Mouse (Mus musculus): ENCODE data around the gene Igf2r. TPM values are rescaled to one million over a fixed set of nuclear protein-coding genes. Genes with fewer than 3 reads are reported as not detected.

Igf2r gene
- polyA plus RNA-seq, 1 experiment from 2014 or later = 98.0 TPM

DNA sequence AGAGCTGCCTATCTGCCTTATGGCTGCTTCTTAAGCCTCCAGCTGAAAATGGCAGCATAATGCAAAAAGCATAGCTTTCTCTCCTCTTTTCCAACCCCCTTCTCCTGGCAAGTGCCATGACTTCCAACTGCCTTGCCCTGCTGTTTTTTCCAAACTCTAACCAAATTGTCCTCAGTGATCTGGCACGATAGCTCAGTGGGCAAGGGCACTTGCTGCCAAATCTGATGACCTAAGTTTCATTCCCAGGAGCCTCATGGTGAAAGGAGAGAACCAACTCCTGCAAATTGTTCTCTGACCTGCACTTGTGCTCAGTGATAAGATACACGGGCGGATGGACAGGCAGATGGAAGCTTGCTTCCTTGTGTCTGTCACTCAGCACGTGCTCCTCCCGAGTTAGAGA, 66.6 kb downstream of the Igf2r start:
- 35% methylated on average over 5 of the region's 5 CpGs for WGBS
- Histone ChIP-seq H3K27ac (ENCODE audit: low read length) (no peak overlapping the region), H3K9ac (ENCODE audit: low read length) (no peak overlapping the region), H3K36me3 (ENCODE audit: control insufficient read depth, insufficient read depth) (peaks cover 76% of the 10 kb centered on the region), H3K4me2 (ENCODE audit: low read depth, low read length) (no peak overlapping the region), H3K4me1 (ENCODE audit: control insufficient read depth, insufficient read depth, low read length) (no peaks in the 10 kb centered on the region), H3K9me3 (replicated peaks; ENCODE audit: control insufficient read depth, low read length) (no peaks in the 10 kb centered on the region), H3K27me3 (ENCODE audit: control insufficient read depth, insufficient read depth, low read length) (no peaks in the 10 kb centered on the region), H3K4me3 (ENCODE audit: low read length) (no peak overlapping the region)
- no peak; the same call in 1 of the 2 replicates for ATAC-seq (replicated peaks; ENCODE audit: extremely low read depth, insufficient read depth, low FRiP score)

DNA sequence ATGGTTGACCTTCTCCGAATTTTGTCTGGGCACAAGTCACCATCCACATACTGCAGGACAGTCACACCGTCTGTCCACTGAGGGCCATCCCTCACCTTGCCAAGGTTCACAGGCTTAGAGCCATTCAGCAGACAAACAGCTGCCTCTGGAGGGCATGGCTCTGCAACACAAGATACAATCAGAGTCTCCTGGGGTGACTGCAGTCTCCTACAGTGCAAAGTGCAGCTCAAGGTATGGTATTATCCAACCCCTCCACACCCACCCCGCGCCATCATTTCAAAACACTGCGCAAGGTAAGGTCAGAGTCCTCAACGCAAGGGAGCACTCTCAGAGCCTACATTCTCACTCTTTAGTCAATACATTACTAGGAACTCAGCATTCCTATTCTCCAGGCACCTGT, 69.1 kb downstream of the Igf2r start:
- Histone ChIP-seq H3K27ac (ENCODE audit: low read length) (no peak overlapping the region), H3K4me3 (ENCODE audit: low read length) (no peak overlapping the region), H3K36me3 (ENCODE audit: control insufficient read depth, insufficient read depth) (peaks cover 90% of the 10 kb centered on the region), H3K4me1 (ENCODE audit: control insufficient read depth, insufficient read depth, low read length) (no peaks in the 10 kb centered on the region), H3K4me2 (ENCODE audit: low read depth, low read length) (no peak overlapping the region), H3K9ac (ENCODE audit: low read length) (no peak overlapping the region), H3K27me3 (ENCODE audit: control insufficient read depth, insufficient read depth, low read length) (no peaks in the 10 kb centered on the region), H3K9me3 (replicated peaks; ENCODE audit: control insufficient read depth, low read length) (no peaks in the 10 kb centered on the region)
- 94% methylated on average over 6 of the region's 6 CpGs for WGBS
- no peak for ATAC-seq (replicated peaks; ENCODE audit: extremely low read depth, insufficient read depth, low FRiP score)

DNA sequence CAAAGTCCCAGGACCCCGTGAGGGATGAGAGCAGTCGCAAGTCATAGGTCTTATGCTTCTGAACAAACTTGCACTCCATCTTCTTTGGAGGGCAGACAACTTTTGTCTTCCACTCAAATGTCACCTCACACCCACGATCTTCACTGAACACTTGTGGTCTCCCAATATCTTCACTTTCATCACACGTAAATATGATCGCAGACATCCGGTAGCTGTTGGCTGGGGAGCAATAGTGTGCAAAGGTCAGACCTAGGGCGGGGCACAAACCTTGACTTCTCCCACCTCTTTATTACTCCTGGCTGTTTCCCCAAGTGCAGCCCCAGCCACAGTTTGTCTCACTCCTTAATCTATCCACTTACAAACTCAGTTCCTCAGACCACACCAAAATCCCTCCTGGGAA, 77.6 kb downstream of the Igf2r start:
- H3K4me3 ChIP-seq (ENCODE audit: low read length) = no peak overlapping the region
- peaks cover 25% of the 10 kb centered on the region for H3K4me1 ChIP-seq (ENCODE audit: control insufficient read depth, insufficient read depth, low read length)
- H3K9ac ChIP-seq (ENCODE audit: low read length) = no peak overlapping the region
- no peaks in the 10 kb centered on the region for H3K9me3 ChIP-seq (replicated peaks; ENCODE audit: control insufficient read depth, low read length)
- no peak for ATAC-seq (replicated peaks; ENCODE audit: extremely low read depth, insufficient read depth, low FRiP score)
- H3K27me3 ChIP-seq (ENCODE audit: control insufficient read depth, insufficient read depth, low read length) = no peaks in the 10 kb centered on the region
- no peak overlapping the region for H3K4me2 ChIP-seq (ENCODE audit: low read depth, low read length)
- 84% methylated on average over 7 of the region's 7 CpGs for WGBS
- peaks cover 81% of the 10 kb centered on the region for H3K36me3 ChIP-seq (ENCODE audit: control insufficient read depth, insufficient read depth)
- no peak overlapping the region; the same call in 1 of the 2 replicates for H3K27ac ChIP-seq (ENCODE audit: low read length)

DNA sequence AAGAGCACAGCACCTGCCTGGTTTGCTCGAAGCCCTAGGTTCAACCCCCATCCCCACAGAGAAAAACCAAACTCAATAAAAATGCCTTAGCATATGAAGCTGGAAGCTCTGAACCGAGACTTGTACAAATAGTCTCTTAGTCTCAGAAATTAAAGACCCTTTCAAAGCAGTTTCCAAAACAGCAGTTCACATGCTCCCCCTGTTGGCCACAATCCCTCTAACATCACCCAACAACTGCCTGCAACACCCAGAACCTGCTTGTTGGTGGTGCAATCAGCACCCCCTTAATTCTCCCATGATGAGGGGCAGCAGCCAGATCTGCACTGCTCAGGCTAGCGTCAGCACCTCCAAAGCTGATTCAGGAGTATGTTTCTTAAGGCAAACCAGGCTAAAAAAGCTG, 79.9 kb downstream of the Igf2r start:
- 64% methylated on average over 3 of the region's 3 CpGs for WGBS
- Histone ChIP-seq H3K27ac (ENCODE audit: low read length) (peak overlapping the region; percentile 87), H3K4me1 (ENCODE audit: control insufficient read depth, insufficient read depth, low read length) (peaks cover 27% of the 10 kb centered on the region), H3K9me3 (replicated peaks; ENCODE audit: control insufficient read depth, low read length) (no peaks in the 10 kb centered on the region), H3K9ac (ENCODE audit: low read length) (no peak overlapping the region), H3K4me3 (ENCODE audit: low read length) (no peak overlapping the region), H3K27me3 (ENCODE audit: control insufficient read depth, insufficient read depth, low read length) (no peaks in the 10 kb centered on the region), H3K4me2 (ENCODE audit: low read depth, low read length) (no peak overlapping the region), H3K36me3 (ENCODE audit: control insufficient read depth, insufficient read depth) (peaks cover 83% of the 10 kb centered on the region)
- ATAC-seq (replicated peaks; ENCODE audit: extremely low read depth, insufficient read depth, low FRiP score) = no peak

DNA sequence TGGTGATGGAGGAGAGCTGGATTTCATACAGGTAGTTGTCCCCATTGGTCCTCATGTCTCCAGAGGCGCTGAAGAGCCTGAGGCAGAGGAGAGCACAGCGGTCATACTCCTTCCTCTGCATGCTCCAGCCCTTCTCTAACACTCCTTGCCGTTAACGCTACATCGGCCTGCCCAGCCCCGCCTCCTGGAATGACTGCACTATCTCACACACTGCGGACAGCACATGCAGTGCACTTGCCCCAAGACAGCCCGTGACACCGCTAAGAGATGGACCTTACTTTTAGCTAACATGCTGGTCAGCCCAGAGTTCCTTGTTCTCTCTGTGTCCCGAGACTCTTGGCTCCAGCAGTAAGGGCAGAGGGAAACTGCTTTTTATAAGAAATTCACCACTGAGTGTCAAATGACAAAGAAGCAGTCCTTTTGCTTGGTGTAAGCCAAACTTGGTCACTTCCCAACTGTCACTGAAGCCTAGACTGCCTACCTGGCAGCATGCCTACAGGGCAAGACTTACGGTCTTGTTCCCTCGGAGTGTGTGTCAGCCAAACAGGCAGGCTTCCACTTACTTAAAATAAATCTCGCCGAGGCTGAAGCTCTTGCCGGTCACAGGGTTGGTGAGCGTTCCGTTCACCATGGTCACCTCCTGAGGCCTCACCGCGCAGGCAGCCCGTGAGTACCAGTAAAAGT, 80.9 kb downstream of the Igf2r start:
- no peaks in the 10 kb centered on the region for H3K27me3 ChIP-seq (ENCODE audit: control insufficient read depth, insufficient read depth, low read length)
- no peaks in the 10 kb centered on the region for H3K9me3 ChIP-seq (replicated peaks; ENCODE audit: control insufficient read depth, low read length)
- peak overlapping the region; percentile 49 for H3K9ac ChIP-seq (ENCODE audit: low read length)
- H3K4me2 ChIP-seq (ENCODE audit: low read depth, low read length) = peak overlapping the region; percentile 27
- no peak overlapping the region for H3K4me3 ChIP-seq (ENCODE audit: low read length)
- peaks cover 82% of the 10 kb centered on the region for H3K36me3 ChIP-seq (ENCODE audit: control insufficient read depth, insufficient read depth)
- ATAC-seq (replicated peaks; ENCODE audit: extremely low read depth, insufficient read depth, low FRiP score) = peak; percentile 78
- WGBS = 38% methylated on average over 20 of the region's 20 CpGs
- H3K27ac ChIP-seq (ENCODE audit: low read length) = peak overlapping the region; percentile 87
- H3K4me1 ChIP-seq (ENCODE audit: control insufficient read depth, insufficient read depth, low read length) = peaks cover 31% of the 10 kb centered on the region

DNA sequence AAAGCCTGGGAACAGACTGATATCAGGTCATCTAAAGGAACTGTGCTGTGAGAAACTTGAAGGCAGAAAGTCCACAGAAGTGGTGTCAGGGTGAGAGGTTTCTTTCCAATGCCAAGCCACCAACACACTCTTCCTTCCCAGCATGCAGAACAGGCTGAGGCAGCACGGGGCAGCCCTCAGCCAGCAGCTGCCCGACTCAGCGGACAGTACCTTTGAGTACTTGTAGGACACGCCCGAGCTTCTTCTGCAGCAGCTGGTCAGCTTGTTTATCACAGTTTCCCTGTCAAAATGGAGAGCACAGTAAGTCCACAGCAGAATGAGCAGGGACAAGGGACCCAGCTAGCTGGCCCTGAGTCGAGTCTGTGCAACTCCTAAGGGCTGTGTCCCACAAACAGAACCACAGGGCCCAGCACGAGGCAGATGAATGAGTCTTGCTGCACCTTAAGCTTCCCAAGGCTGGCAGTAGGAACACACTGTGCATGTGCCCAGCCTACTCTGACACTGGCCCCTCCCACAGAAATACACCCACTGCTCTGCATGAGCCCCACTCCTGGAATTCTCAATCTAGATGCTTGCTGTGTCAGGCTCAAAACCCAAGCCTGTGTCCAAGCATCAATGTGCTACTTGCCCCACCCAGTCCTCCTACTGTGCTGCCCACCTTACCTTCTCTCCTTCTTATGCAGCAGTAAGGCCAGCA, 84.4 kb downstream of the Igf2r start:
- no peaks in the 10 kb centered on the region for H3K27me3 ChIP-seq (ENCODE audit: control insufficient read depth, insufficient read depth, low read length)
- H3K4me1 ChIP-seq (ENCODE audit: control insufficient read depth, insufficient read depth, low read length) = peaks cover 29% of the 10 kb centered on the region
- no peak for ATAC-seq (replicated peaks; ENCODE audit: extremely low read depth, insufficient read depth, low FRiP score)
- no peak overlapping the region for H3K4me3 ChIP-seq (ENCODE audit: low read length)
- H3K36me3 ChIP-seq (ENCODE audit: control insufficient read depth, insufficient read depth) = peaks cover 74% of the 10 kb centered on the region
- H3K9me3 ChIP-seq (replicated peaks; ENCODE audit: control insufficient read depth, low read length) = no peaks in the 10 kb centered on the region
- H3K4me2 ChIP-seq (ENCODE audit: low read depth, low read length) = no peak overlapping the region
- H3K27ac ChIP-seq (ENCODE audit: low read length) = no peak overlapping the region; the same call in 1 of the 2 replicates
- 72% methylated on average over 7 of the region's 7 CpGs for WGBS
- no peak overlapping the region for H3K9ac ChIP-seq (ENCODE audit: low read length)

DNA sequence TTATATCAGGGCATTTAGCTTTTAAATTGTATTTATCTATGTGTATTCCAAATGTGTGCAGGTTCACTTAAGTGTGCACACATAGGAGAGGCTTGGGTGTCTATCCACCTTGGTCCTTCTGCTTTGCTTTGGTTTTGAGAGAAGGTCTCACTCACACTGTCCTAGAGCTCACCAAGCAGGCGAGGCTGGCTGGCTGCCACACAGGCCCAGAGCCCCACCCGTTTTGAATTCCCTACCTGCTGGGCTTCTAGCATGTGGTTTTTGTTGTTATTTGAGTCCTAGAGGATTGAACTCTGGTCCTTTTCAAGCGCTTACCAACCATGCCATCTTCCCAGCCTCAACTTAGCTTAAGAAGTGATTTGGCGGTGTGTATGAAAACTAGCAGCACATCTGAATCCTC, 85.1 kb downstream of the Igf2r start:
- Histone ChIP-seq H3K9ac (ENCODE audit: low read length) (no peak overlapping the region), H3K4me1 (ENCODE audit: control insufficient read depth, insufficient read depth, low read length) (peaks cover 22% of the 10 kb centered on the region), H3K9me3 (replicated peaks; ENCODE audit: control insufficient read depth, low read length) (no peaks in the 10 kb centered on the region), H3K36me3 (ENCODE audit: control insufficient read depth, insufficient read depth) (peaks cover 70% of the 10 kb centered on the region), H3K4me2 (ENCODE audit: low read depth, low read length) (no peak overlapping the region), H3K27ac (ENCODE audit: low read length) (no peak overlapping the region), H3K27me3 (ENCODE audit: control insufficient read depth, insufficient read depth, low read length) (no peaks in the 10 kb centered on the region), H3K4me3 (ENCODE audit: low read length) (no peak overlapping the region)
- ATAC-seq (replicated peaks; ENCODE audit: extremely low read depth, insufficient read depth, low FRiP score) = 0 out of 2 replicates have a peak, but pooled peaks have one; percentile 13
- 61% methylated on average over 4 of the region's 4 CpGs for WGBS

DNA sequence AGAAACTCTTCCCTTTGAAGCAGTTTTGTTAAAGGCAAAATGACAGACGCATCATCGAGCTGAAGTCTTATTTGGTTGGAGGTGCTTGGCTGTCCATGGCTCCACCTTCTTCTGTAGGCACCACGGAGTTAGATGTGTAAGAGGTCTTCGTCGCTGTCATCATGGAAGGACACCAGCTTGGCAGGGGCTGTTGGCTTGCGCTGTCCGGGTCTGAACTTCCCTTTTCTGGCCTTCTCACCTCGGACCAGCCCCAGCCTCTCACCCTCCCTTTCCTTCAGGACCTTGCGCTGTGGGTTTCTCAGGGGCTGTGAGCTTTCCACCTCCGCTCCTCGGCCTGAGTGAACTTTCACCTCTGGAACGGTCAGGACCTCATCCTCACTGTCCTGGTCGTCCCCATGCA, 85.9 kb downstream of the Igf2r start:
- no peak overlapping the region for H3K4me2 ChIP-seq (ENCODE audit: low read depth, low read length)
- no peaks in the 10 kb centered on the region for H3K27me3 ChIP-seq (ENCODE audit: control insufficient read depth, insufficient read depth, low read length)
- WGBS = 90% methylated on average over 13 of the region's 13 CpGs
- no peaks in the 10 kb centered on the region for H3K9me3 ChIP-seq (replicated peaks; ENCODE audit: control insufficient read depth, low read length)
- no peak overlapping the region for H3K27ac ChIP-seq (ENCODE audit: low read length)
- ATAC-seq (replicated peaks; ENCODE audit: extremely low read depth, insufficient read depth, low FRiP score) = no peak
- H3K9ac ChIP-seq (ENCODE audit: low read length) = no peak overlapping the region
- H3K4me1 ChIP-seq (ENCODE audit: control insufficient read depth, insufficient read depth, low read length) = peaks cover 16% of the 10 kb centered on the region
- H3K36me3 ChIP-seq (ENCODE audit: control insufficient read depth, insufficient read depth) = peaks cover 70% of the 10 kb centered on the region
- no peak overlapping the region for H3K4me3 ChIP-seq (ENCODE audit: low read length)

DNA sequence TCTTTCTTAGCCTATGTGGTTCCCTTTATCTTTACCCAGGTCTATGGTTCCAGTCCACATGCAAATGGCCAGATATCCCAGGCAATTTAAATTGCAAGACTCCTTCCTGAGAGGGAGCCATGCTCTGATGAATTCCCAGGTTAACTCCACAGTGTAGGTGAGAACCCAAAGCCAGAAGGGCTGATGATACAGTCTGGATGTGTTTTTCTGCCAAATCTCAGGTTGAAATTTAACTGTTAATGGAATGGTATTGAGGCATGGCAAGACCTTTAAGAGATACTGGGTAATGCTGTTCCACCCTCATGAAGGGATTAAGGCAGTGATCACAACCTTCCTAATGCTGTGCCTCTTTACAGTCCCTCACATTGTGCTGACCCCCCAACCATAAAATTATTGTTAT, 91.2 kb downstream of the Igf2r start:
- H3K27me3 ChIP-seq (ENCODE audit: control insufficient read depth, insufficient read depth, low read length) = no peaks in the 10 kb centered on the region
- ATAC-seq (replicated peaks; ENCODE audit: extremely low read depth, insufficient read depth, low FRiP score) = no peak
- H3K36me3 ChIP-seq (ENCODE audit: control insufficient read depth, insufficient read depth) = peaks cover 24% of the 10 kb centered on the region
- no peak overlapping the region for H3K4me2 ChIP-seq (ENCODE audit: low read depth, low read length)
- no peak overlapping the region for H3K9ac ChIP-seq (ENCODE audit: low read length)
- H3K4me1 ChIP-seq (ENCODE audit: control insufficient read depth, insufficient read depth, low read length) = no peaks in the 10 kb centered on the region; the same call in 1 of the 2 replicates
- no peaks in the 10 kb centered on the region for H3K9me3 ChIP-seq (replicated peaks; ENCODE audit: control insufficient read depth, low read length)
- no peak overlapping the region for H3K27ac ChIP-seq (ENCODE audit: low read length)
- H3K4me3 ChIP-seq (ENCODE audit: low read length) = no peak overlapping the region

Data from heart, embryonic 16.5 days (tissue).